Mouse (Mus musculus) heart, postnatal 0 days (tissue): ENCODE data around the gene Tmprss2.

Experiments
- CTCF ChIP-seq: IDR thresholded peaks from 2 replicates; pipeline ENCODE4 v1.5.1; 2016; ENCODE audit warnings: antibody characterized with exemption, control low read depth, low read depth
- EP300 ChIP-seq: IDR thresholded peaks from 2 replicates; pipeline ENCODE4 v1.6.1; 2016; ENCODE audit warnings: antibody characterized with exemption, low read depth

DNA sequence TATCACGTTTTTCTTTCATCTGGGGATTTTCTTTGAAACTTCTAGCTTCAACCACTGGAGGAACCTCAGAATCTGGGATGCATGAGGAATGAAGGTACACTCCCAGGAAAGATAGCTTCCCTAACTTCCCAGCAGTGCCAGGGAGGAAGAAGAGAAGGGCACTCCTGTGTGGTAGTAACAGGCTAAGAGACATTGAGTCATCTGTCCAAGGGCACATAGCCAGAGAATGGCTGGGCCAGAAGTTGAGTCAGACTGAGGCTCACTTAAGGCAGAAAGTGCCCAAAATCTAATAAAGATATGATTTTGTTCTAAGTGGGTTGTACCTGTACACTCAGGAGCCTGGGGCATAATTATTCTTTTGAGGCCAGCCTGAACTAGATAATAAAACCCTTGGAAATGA, 41.6 kb downstream of the Tmprss2 start:
- TF ChIP-seq CTCF (no peak), EP300 (no peak)
